Mouse (Mus musculus): Measurements from ENCODE around the gene Agbl4. TPM values are rescaled to one million over a fixed set of nuclear protein-coding genes. Genes with fewer than 3 reads are reported as not detected.

The Agbl4 gene
- polyA plus RNA-seq, 1 experiment from 2014 or later, result 0.81 TPM

DNA sequence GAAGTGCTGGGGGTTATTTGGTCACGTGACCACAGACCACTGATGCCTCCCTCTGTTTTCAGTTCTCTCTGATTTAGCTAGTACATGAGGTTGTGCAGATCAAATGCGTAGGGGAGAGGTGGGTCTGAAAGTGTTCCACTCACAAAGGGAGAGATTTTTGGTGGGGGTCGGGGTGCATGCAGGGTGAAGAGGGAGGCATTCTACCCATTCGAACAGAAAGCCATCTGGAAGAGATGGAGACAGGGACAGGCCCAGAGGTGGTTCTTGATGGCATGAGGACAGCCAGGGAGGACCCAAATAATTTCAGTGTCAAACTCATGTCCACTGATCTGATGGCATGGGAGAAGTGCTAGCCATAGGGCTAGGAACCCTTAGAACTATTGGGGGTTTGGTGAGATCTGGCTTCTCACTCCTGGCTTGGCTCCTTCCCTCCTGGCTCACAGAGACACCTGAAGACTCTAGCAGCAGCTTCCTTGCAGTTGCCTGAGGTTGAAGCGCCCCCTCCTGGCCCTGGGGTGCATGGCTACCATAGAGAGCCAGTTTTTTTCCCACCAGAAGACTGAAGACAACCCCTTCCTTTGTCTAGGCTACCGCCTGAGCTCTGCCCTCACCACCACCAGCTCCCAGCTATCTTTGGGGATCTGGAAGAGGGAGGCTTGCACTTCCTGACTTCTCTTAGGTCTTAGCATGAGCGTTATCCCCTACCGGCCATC lies 1228.8 kb downstream of the Agbl4 start:
- Histone ChIP-seq H3K27ac (replicated peaks; ENCODE audit: low read depth, low read length) (no peak overlapping the region), H3K4me2 (ENCODE audit: low read depth, low read length) (no peak overlapping the region), H3K36me3 (ENCODE audit: control insufficient read depth, insufficient read depth, low read length) (no peaks in the 10 kb centered on the region), H3K4me3 (ENCODE audit: low read depth, low read length) (no peak overlapping the region), H3K9ac (ENCODE audit: low read depth, low read length) (no peak overlapping the region), H3K4me1 (ENCODE audit: control insufficient read depth, insufficient read depth, low read length) (no peaks in the 10 kb centered on the region), H3K27me3 (replicated peaks; ENCODE audit: control insufficient read depth, insufficient read depth, low read length) (no peaks in the 10 kb centered on the region), H3K9me3 (ENCODE audit: control insufficient read depth, low read length) (no peaks in the 10 kb centered on the region)
- WGBS, result 28% methylated on average over 7 of the region's 8 CpGs
- DNase-seq (ENCODE audit: low spot score) (peak; percentile 69), ATAC-seq (ENCODE audit: low read depth) (peak; percentile 59)

DNA sequence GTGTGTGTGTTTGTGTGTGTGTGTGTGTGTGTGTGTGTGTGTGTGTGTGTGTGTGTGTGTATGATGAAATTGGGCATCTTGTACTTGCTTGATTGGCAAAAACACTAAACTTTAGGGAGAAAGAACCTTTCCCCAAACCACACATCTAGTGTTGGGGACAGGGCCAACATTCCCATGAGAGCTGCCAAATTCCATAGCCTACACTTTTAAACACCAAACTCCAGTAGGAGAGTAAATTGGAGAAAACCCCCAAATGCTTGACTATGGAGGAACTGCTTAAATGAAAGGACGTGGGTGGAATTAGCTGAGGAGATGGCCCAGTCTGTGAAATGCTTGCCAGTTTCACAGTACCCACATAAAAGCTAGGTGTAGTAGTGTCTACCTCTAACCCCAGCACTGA lies 1235.2 kb downstream of the Agbl4 start:
- WGBS, result 69% methylated on average over 1 of the region's 1 CpGs
- DNase-seq (ENCODE audit: low spot score) (no peak), ATAC-seq (ENCODE audit: low read depth) (no peak)

DNA sequence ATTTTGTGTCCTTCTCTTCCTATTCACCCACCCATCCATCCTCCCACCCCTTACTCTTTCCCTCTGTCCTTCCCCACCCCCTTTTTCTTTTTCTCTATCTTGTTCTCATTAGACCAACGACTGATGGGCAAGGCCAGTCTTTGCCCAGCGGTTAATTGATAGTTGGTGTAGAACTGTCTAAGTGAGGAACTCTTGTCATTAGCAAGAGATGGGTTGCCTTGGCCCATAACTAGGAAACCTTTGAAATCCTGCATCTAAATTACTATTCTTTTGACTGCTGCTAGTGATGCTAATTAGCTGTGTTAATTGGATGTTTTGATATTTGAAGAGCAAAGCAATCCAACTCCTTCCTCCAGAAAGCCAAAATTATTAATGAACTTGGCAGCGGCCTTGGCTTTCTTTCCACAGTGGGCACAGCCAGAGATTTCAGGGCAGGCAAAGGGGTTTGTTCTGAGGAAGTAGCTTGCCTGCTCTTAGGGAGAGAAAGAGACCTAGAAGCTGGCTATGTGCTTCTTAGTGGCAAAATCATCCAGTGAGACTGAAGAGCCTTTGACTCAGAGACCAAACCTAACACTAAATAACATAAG lies 1238.2 kb downstream of the Agbl4 start:
- no peak for ATAC-seq (ENCODE audit: low read depth)
- H3K4me1 ChIP-seq (ENCODE audit: control insufficient read depth, insufficient read depth, low read length), result no peaks in the 10 kb centered on the region

More for the DNA sequence above, 1235.2 kb downstream of the Agbl4 start:
- H3K4me1 ChIP-seq (ENCODE audit: control insufficient read depth, insufficient read depth, low read length), result no peaks in the 10 kb centered on the region
- H3K9me3 ChIP-seq (ENCODE audit: control insufficient read depth, low read length), result no peaks in the 10 kb centered on the region
- H3K9ac ChIP-seq (ENCODE audit: low read depth, low read length), result no peak overlapping the region
- no peak overlapping the region for H3K27ac ChIP-seq (replicated peaks; ENCODE audit: low read depth, low read length)
- H3K27me3 ChIP-seq (replicated peaks; ENCODE audit: control insufficient read depth, insufficient read depth, low read length), result no peaks in the 10 kb centered on the region
- no peaks in the 10 kb centered on the region for H3K36me3 ChIP-seq (ENCODE audit: control insufficient read depth, insufficient read depth, low read length)
- no peak overlapping the region for H3K4me2 ChIP-seq (ENCODE audit: low read depth, low read length)
- no peak overlapping the region for H3K4me3 ChIP-seq (ENCODE audit: low read depth, low read length)

DNA sequence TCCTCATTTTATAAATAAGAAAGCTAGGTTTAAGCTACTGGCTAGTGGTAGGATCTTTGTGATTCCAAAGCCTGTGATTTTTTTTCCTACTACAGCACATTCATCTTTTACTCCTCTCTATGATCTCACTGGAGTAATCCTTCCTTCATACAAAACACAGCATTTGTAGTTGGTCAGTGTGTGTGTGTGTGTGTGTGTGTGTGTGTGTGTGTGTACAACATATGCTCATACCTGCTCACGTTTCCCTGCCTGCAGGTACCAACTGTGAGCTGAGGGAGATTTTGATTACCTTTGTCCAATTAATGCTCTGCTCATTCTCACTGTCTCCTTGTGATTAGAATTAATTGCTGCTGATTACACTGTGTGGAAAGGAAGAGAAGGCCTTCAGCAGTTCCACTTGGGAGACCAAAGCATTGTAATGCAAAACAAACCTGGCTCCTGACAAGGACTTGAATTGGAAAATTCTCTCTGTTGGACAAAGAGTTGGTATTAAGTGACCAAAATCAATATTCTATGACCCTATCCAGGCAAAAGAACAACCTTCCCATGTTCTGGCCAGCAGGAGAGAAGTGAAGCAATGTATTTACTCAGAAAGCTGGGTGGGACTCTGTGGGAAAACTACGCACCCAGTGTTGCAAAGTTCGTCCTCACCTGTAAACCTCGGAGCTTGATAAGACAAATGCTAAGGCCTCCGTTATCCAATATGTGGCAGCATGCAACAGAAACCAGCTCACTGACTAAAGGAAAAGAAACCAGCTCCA lies 1241.7 kb downstream of the Agbl4 start:
- Histone ChIP-seq H3K27ac (replicated peaks; ENCODE audit: low read depth, low read length) (no peak overlapping the region), H3K4me2 (ENCODE audit: low read depth, low read length) (no peak overlapping the region), H3K4me3 (ENCODE audit: low read depth, low read length) (no peak overlapping the region), H3K9me3 (ENCODE audit: control insufficient read depth, low read length) (no peaks in the 10 kb centered on the region), H3K4me1 (ENCODE audit: control insufficient read depth, insufficient read depth, low read length) (no peaks in the 10 kb centered on the region), H3K9ac (ENCODE audit: low read depth, low read length) (no peak overlapping the region), H3K36me3 (ENCODE audit: control insufficient read depth, insufficient read depth, low read length) (no peaks in the 10 kb centered on the region), H3K27me3 (replicated peaks; ENCODE audit: control insufficient read depth, insufficient read depth, low read length) (no peaks in the 10 kb centered on the region)
- 78% methylated on average over 5 of the region's 5 CpGs for WGBS
- DNase-seq (ENCODE audit: low spot score), result no peak
- no peak for ATAC-seq (ENCODE audit: low read depth)

More for the DNA sequence above, 1238.2 kb downstream of the Agbl4 start:
- no peak for DNase-seq (ENCODE audit: low spot score)
- Histone ChIP-seq H3K27ac (replicated peaks; ENCODE audit: low read depth, low read length) (no peak overlapping the region), H3K4me3 (ENCODE audit: low read depth, low read length) (no peak overlapping the region), H3K27me3 (replicated peaks; ENCODE audit: control insufficient read depth, insufficient read depth, low read length) (no peaks in the 10 kb centered on the region), H3K9ac (ENCODE audit: low read depth, low read length) (no peak overlapping the region), H3K36me3 (ENCODE audit: control insufficient read depth, insufficient read depth, low read length) (no peaks in the 10 kb centered on the region), H3K4me2 (ENCODE audit: low read depth, low read length) (no peak overlapping the region), H3K9me3 (ENCODE audit: control insufficient read depth, low read length) (no peaks in the 10 kb centered on the region)
- WGBS, result 78% methylated on average over 3 of the region's 3 CpGs

DNA sequence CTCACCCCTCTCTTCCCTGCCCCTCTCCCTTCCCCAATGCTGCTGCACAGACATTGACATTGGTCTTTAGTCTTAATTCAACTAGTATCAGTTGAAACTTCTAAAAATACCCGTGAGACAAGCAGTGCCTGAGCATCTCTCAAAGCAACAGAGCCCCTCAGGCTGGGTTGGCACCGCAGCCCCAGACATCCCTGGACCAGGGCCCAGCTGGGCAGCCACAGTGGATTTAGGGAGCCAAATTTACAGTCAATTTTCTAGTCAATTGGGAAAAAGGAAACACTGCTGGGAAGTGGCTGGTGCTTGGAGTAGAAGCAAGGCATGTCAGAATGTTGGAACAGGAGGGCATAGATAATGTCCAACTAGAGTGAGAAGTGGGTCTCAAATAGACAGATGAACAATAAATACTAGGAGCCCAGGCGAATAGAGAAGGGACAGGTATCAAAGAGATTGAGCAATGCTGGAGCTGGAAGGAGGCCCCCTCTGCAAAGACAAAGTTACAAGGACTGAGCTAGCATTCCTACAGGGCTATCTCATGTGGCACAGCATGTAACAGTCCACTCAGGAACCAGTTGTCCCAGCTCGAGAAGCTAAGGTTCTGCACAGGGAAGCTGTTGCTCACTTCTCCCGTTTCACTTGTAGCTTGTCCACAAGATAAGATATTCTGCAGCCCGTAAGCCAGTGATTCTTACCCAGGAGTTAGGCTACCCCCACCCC lies 1247.8 kb downstream of the Agbl4 start:
- Histone ChIP-seq H3K27ac (replicated peaks; ENCODE audit: low read depth, low read length) (no peak overlapping the region), H3K4me3 (ENCODE audit: low read depth, low read length) (no peak overlapping the region), H3K4me2 (ENCODE audit: low read depth, low read length) (no peak overlapping the region), H3K27me3 (replicated peaks; ENCODE audit: control insufficient read depth, insufficient read depth, low read length) (no peaks in the 10 kb centered on the region), H3K9me3 (ENCODE audit: control insufficient read depth, low read length) (no peaks in the 10 kb centered on the region), H3K9ac (ENCODE audit: low read depth, low read length) (no peak overlapping the region), H3K36me3 (ENCODE audit: control insufficient read depth, insufficient read depth, low read length) (no peaks in the 10 kb centered on the region), H3K4me1 (ENCODE audit: control insufficient read depth, insufficient read depth, low read length) (no peaks in the 10 kb centered on the region)
- DNase-seq (ENCODE audit: low spot score), result no peak
- ATAC-seq (ENCODE audit: low read depth), result peak; percentile 12; the same call in 1 of the 2 replicates
- 71% methylated on average over 5 of the region's 6 CpGs for WGBS

DNA sequence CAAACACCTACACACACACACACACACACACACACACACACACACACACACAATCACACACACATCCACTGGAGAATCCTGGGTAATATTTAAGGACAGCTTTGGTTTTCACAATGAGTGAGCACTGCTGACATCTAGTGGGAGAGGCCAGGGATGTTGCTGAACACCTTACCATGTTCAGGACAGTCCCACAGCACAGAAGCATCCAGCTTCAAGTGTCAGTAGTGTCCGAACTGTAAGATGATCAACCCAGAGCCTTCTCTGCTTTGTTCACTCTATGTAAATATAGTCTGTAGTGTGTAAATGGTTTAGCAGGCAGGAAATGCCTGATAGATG lies 1248.3 kb downstream of the Agbl4 start:
- WGBS, result 55% methylated on average over 1 of the region's 1 CpGs

DNA sequence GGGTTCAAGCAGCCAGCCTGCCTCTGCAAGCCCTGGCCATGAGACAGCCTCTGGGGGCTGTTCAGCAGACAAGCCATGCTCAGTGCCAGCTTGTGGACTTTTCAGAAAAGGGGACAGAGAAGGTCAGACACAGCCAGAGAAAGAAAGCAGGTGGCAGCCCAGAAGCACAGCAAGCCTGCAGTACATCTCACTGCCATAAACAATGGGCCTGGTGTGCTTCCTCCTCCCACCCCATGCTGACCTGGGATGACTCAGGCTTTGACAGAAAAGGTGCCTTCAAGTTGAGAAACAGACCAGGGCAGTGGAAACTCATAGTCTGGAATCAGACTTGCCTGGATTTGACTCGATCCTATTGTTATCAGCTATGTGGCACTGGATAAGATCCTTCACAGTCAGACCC lies 1256.0 kb downstream of the Agbl4 start:
- Histone ChIP-seq H3K4me2 (ENCODE audit: low read depth, low read length) (no peak overlapping the region), H3K9me3 (ENCODE audit: control insufficient read depth, low read length) (no peaks in the 10 kb centered on the region), H3K27me3 (replicated peaks; ENCODE audit: control insufficient read depth, insufficient read depth, low read length) (no peaks in the 10 kb centered on the region), H3K4me3 (ENCODE audit: low read depth, low read length) (no peak overlapping the region), H3K36me3 (ENCODE audit: control insufficient read depth, insufficient read depth, low read length) (no peaks in the 10 kb centered on the region), H3K4me1 (ENCODE audit: control insufficient read depth, insufficient read depth, low read length) (0 out of 2 replicates have a peak, but pooled peaks cover 3% of the 10 kb centered on the region), H3K9ac (ENCODE audit: low read depth, low read length) (no peak overlapping the region), H3K27ac (replicated peaks; ENCODE audit: low read depth, low read length) (no peak overlapping the region)
- 76% methylated on average over 1 of the region's 1 CpGs for WGBS
- ATAC-seq (ENCODE audit: low read depth) (no peak), DNase-seq (ENCODE audit: low spot score) (no peak)

More for the DNA sequence above, 1248.3 kb downstream of the Agbl4 start:
- no peak overlapping the region for H3K9ac ChIP-seq (ENCODE audit: low read depth, low read length)
- ATAC-seq (ENCODE audit: low read depth) (peak; percentile 62), DNase-seq (ENCODE audit: low spot score) (peak; percentile 47)
- H3K36me3 ChIP-seq (ENCODE audit: control insufficient read depth, insufficient read depth, low read length), result no peaks in the 10 kb centered on the region
- no peak overlapping the region for H3K4me3 ChIP-seq (ENCODE audit: low read depth, low read length)
- H3K27ac ChIP-seq (replicated peaks; ENCODE audit: low read depth, low read length), result no peak overlapping the region
- no peaks in the 10 kb centered on the region for H3K27me3 ChIP-seq (replicated peaks; ENCODE audit: control insufficient read depth, insufficient read depth, low read length)
- H3K4me2 ChIP-seq (ENCODE audit: low read depth, low read length), result no peak overlapping the region
- H3K9me3 ChIP-seq (ENCODE audit: control insufficient read depth, low read length), result no peaks in the 10 kb centered on the region
- H3K4me1 ChIP-seq (ENCODE audit: control insufficient read depth, insufficient read depth, low read length), result no peaks in the 10 kb centered on the region

DNA sequence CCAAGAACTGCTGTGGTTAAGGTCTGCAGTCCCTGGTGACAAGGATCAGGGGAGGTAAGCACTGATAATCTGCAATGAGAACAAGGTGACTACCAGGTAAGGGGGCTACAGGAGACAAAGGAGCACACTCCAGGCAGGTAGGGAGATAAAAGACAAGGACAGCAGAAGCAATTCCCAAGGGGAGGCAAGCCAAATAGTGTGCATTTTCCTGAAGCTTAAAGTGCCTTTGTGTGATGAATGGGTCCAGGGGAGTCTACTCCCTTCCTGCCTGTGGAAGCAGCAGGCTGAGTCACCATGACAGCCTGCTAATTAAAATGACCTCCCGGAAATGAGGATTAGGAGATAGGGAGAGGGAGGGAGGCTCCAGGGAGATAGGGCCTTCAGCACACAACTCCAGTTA lies 1266.3 kb downstream of the Agbl4 start:
- Histone ChIP-seq H3K9me3 (ENCODE audit: control insufficient read depth, low read length) (no peaks in the 10 kb centered on the region), H3K4me1 (ENCODE audit: control insufficient read depth, insufficient read depth, low read length) (peaks cover 10% of the 10 kb centered on the region; the same call in 1 of the 2 replicates), H3K4me2 (ENCODE audit: low read depth, low read length) (no peak overlapping the region), H3K27ac (replicated peaks; ENCODE audit: low read depth, low read length) (no peak overlapping the region), H3K36me3 (ENCODE audit: control insufficient read depth, insufficient read depth, low read length) (no peaks in the 10 kb centered on the region), H3K4me3 (ENCODE audit: low read depth, low read length) (no peak overlapping the region), H3K9ac (ENCODE audit: low read depth, low read length) (no peak overlapping the region), H3K27me3 (replicated peaks; ENCODE audit: control insufficient read depth, insufficient read depth, low read length) (no peaks in the 10 kb centered on the region)
- 28% methylated on average over 1 of the region's 1 CpGs for WGBS
- ATAC-seq (ENCODE audit: low read depth) (0 out of 2 replicates have a peak, but pooled peaks have one; percentile 63), DNase-seq (ENCODE audit: low spot score) (peak; percentile 30)
